Mouse (Mus musculus) liver, embryonic 14.5 days (tissue): ENCODE results near the gene Agfg2.

ENCODE experiments used
- CTCF ChIP-seq: IDR thresholded peaks from 2 replicates; pipeline ENCODE4 v1.5.1; 2016; ENCODE audit warnings: antibody characterized with exemption, low read depth, control low read depth
- EP300 ChIP-seq: IDR thresholded peaks from 2 replicates; pipeline ENCODE4 v1.6.1; 2016; ENCODE audit warnings: antibody characterized with exemption, low read depth

DNA sequence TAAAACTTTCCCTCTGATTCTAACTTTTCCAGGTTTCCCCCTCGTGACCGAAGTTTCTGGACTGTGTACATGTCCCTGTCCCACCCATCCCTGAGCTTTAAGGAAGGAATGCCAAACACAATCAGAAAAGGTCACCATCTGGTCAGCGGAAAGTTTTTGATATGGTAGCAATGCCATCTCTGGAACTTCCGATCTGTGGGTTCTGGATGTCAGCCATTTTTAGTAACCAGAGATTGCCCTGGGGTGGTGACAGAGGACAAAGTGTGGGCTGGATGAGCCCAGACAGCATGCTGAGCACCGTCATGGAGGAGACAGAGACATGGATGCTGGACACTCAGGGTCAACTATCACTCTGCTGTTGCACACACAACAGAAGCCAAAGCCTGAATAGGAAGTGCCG lies 34.6 kb upstream of the Agfg2 start:
- no peak for TF ChIP-seq CTCF
- no peak for TF ChIP-seq EP300
